Mouse (Mus musculus): ENCODE data around the gene Olfr695.
"Not testable (repeated sequence)": the region's sequence is repeated elsewhere in the genome, so short reads cannot be mapped to it uniquely, and the experiment has no call there.

Gene Olfr695

GRCm38 (mm10) chr7:106716296-106716695 is at the start of gene Olfr695:
TSS of gene Olfr695 (minus strand) at chr7:106716396.
- no peak for DNase-seq (ENCODE audit: low spot score)

- DNase-seq (ENCODE audit: low spot score) = not testable (repeated sequence)
Measured at GRCm38 (mm10) chr7:106761008-106761407, 44.8 kb upstream of the Olfr695 start.

GRCm38 (mm10) chr7:106758800-106759199 is 42.6 kb upstream of the Olfr695 start:
- DNase-seq (ENCODE audit: low spot score) = no peak

DNA sequence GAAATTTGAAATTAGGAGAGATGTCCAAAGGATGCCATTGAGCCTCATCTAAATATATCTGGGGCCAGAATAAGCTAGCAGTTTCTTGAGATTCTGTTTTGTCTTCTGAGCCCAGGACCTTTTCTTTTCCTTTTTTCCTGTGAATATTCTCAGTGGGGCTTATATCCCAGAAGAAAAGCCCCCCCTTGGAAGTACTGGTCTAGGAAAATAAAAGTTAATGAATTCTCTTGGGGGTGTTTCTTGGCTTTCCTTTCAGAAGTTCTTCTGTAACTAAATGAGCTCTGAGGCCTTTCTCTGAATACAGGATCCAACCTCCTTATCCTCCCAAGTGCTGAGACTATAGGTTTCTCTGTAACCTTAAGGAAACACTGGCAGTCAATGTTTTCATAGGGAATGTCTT is 39.1 kb upstream of the Olfr695 start, which contains the start of gene Olfr698:
TSS of gene Olfr698 (minus strand) at position 101 of the 400 bp plus-strand sequence.
- no peak for DNase-seq (ENCODE audit: low spot score)

- DNase-seq (ENCODE audit: low spot score) = no peak
Measured at GRCm38 (mm10) chr7:106745811-106746210, 29.6 kb upstream of the Olfr695 start.

DNA sequence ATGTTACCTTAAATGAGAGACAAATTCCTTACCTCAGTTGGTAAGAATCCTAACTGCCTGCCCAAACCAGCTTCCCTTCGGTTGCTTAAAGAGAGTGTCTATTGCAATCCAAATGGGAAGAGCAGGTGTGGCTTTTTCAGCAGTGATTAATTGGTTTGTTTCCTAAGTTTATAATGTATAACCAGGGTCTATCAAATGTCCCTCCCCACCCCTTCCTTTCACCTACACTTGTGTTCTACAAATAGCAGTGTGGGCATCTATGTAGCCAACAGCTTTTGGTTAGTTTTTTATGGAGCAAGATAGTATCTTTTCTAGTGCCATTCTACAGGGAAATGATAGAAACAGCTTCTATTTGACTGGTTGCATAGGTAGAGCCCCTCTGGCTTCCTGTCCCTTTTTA is 26.1 kb upstream of the Olfr695 start, which contains the start of gene Olfr697:
TSS of gene Olfr697 (minus strand) at position 101 of the 400 bp plus-strand sequence.
- no peak for DNase-seq (ENCODE audit: low spot score)

GRCm38 (mm10) chr7:106737028-106737427 is 20.8 kb upstream of the Olfr695 start:
- DNase-seq (ENCODE audit: low spot score) = no peak

DNA sequence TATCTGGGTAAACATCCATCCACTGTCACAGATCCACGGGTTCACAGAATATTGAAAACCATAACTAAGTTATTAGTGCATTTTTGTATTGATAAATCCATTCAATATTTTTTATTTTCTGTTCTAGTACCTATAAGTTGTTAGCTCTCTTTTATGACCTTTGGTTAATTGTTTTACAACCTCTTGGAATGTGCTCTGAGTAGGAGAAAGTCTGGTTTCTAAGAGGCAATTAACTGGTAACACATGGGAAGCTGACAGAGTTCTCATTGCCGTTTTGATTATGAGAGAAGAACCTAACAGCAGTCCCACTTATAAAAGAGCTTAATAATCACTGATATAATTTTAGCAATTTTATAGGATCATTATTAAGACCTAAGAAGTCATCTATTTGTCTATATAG is 17.5 kb upstream of the Olfr695 start:
- no peak for DNase-seq (ENCODE audit: low spot score)

GRCm38 (mm10) chr7:106725654-106726053 is 9.5 kb upstream of the Olfr695 start:
- not testable (repeated sequence) for DNase-seq (ENCODE audit: low spot score)

DNA sequence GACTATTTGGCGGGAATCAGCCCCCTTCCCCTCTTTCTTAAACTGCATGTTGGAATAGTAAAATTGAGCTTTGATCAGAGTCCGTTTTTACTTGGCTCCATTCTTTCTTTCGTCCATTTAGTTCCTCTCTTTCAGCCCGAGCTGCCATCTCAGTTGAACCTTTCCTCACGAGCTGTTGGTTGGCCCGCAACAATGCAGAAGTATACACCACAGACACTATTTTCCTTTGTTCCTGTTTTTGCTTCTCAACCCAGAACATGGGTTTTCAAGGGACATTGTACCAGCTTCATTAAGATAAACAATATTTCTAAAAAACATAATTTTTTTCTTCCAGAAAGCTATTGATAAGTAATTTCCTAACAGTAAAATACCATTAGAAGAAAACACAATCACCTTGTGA is 4.7 kb downstream of the Olfr695 start:
- DNase-seq (ENCODE audit: low spot score) = no peak

GRCm38 (mm10) chr7:106707705-106708104 is 8.5 kb downstream of the Olfr695 start:
- DNase-seq (ENCODE audit: low spot score) = not testable (repeated sequence)

- no peak for DNase-seq (ENCODE audit: low spot score)
Measured at GRCm38 (mm10) chr7:106696891-106697290, 19.3 kb downstream of the Olfr695 start.

DNA sequence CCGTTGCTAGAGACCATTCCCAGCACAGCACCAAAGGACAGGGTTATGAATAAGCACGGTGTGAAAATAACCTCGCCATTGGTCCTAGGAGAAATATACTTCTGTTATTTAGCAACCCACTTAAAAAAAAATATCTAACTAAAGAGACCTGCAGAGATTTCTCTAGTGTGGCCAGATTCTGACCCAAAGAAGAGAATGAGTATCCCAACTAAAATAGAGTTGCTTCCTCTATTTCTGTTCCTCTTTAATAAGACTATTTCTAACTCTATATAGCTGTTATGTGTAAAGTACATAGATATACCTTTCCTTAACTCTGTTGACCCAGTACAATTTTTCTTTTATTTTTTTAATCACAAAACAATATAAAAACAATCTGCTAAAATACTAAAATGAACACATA is 23.2 kb downstream of the Olfr695 start:
- DNase-seq (ENCODE audit: low spot score) = no peak

GRCm38 (mm10) chr7:106691714-106692113 is 24.5 kb downstream of the Olfr695 start, which contains the start of gene Olfr694:
TSS of gene Olfr694 (minus strand) at chr7:106691814.
- no peak for DNase-seq (ENCODE audit: low spot score)

DNA sequence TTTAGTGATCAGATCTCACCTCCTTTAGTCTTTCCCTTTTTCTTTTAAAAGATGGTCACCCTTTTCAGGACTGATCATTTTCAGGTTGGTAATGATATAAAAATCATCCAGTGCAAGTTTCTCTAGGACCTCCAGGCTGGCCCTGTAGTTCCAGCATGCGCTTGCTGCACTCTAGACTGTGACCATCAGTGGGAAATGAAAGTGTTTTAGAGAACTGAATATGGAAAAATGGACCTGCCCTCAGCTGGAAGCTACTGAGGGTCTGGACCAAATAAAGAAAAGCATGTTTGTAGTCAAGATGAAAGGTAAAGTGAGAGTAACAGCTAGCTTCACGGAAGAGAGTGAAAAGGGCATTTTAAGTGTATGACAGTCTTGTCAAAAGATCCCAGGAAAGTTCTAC is 30.8 kb downstream of the Olfr695 start:
- DNase-seq (ENCODE audit: low spot score) = no peak

- DNase-seq (ENCODE audit: low spot score) = no peak
Measured at GRCm38 (mm10) chr7:106680484-106680883, 35.7 kb downstream of the Olfr695 start, which contains the start of gene Olfr693. TSS of gene Olfr693 (minus strand) at chr7:106680584.

Measured in urinary bladder, postnatal 25 days (tissue).